Mouse (Mus musculus) ES-Bruce4 (cell line): ENCODE data around the gene Izumo1r.

Experiments used
- CTCF ChIP-seq: IDR thresholded peaks from one replicate; pipeline ENCODE4 v1.8.1; 2011; ENCODE audit warnings: low read depth, low read length
- EP300 ChIP-seq: IDR thresholded peaks from 2 replicates; pipeline ENCODE4 v1.6.1; 2011; ENCODE audit warnings: low read depth, low read length; ENCODE audit not compliant: insufficient read depth

GRCm38 (mm10) chr9:14884641-14885040 lies 19.1 kb downstream of the Izumo1r start:
- no peak for TF ChIP-seq CTCF
- TF ChIP-seq EP300: no peak
